In the genomic region with DNA sequence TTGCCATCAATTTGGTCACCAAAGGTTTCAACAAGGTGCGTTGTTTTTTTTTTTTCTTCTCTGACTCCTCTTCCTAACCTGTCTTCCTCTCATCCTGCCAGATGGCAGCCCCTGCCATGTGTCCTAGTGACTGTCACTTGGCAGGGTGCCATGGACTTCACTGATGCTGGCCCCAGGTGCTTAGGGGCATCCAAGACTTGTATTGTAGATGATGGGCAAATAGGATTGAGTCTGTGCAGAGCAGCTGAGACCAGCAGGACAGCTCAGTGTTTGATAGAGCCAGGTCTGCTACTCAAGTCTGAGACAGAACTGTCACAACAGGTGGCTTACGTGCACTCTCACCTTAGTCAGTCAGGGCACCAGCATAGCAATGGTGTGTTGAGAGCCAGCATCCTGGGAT, we compare ENCODE assay signal across 39 mouse cellular contexts. TPM values are rescaled to one million over a fixed set of nuclear protein-coding genes. Genes with fewer than 3 reads are reported as not detected.
DNase-seq lines count a peak whose midpoint lies in the region; ATAC-seq and TF ChIP-seq lines count a peak whose summit lies in the region.
"Had no signal": no experiment of that assay in that cellular context is flagged by ENCODE, and none has a peak within 500 bp of the region (broad histone marks: within the 10 kb centered on the region; RNA-seq: fewer than 3 reads in every experiment).

No protein-coding gene starts in this region.

- no peak overlapping the region for H3K4me2 ChIP-seq in midbrain, embryonic 11.5 days
- no peak overlapping the region for H3K4me2 ChIP-seq in midbrain, embryonic 16.5 days (ENCODE audit: low read length)
- H3K4me2 ChIP-seq: heart, embryonic 12.5 days; hindbrain, embryonic 15.5 days; intestine, embryonic 15.5 days; limb, embryonic 12.5 days; liver, embryonic 15.5 days; lung, embryonic 14.5 days; neural tube, embryonic 13.5 days had no signal

- no peaks in the 10 kb centered on the region for H3K4me1 ChIP-seq in midbrain, embryonic 11.5 days (ENCODE audit: control insufficient read depth, insufficient read depth, low read length)
- no peaks in the 10 kb centered on the region for H3K4me1 ChIP-seq in midbrain, embryonic 16.5 days (ENCODE audit: control insufficient read depth, insufficient read depth, low read length)
- peaks cover 7% of the 10 kb centered on the region for H3K4me1 ChIP-seq in cerebellum, adult 2 months (ENCODE audit: control insufficient read depth, insufficient read depth, low read length)
- H3K4me1 ChIP-seq: hindbrain, embryonic 15.5 days; intestine, embryonic 15.5 days; limb, embryonic 12.5 days; liver, embryonic 15.5 days; neural tube, embryonic 13.5 days had no signal

- intact Hi-C loops in gastrocnemius, adult 2 months (cut with DNase I): no loop called here

- TF ChIP-seq POLR2A in cerebellum, adult 2 months (IDR thresholded peaks at IDR 0.05; ENCODE audit: borderline replicate concordance, insufficient read depth, low read length): no peak

- DNase-seq in midbrain, embryonic 11.5 days (ENCODE audit: low spot score, missing footprints): peak; percentile 57
- DNase-seq in cerebellum, adult 2 months: peak; percentile 32 to 49
- DNase-seq in cerebellum, postnatal 10 days: peak; percentile 83 to 84
- no peak for DNase-seq in thymus, adult 18-20 months
- DNase-seq in gastrocnemius, adult 2 months: no peak
- DNase-seq: adrenal gland, adult 2 months; B cell, adult 2 months; heart, adult 2 months; heart, postnatal 4 days; kidney, adult 2 months; kidney, postnatal 4 days; layer of hippocampus, postnatal 36 days; lung, embryonic 14.5 days; lung, postnatal 14 days; right cerebral cortex, postnatal 4 days; thymus, adult 2 months; thymus, postnatal 36 days had no signal

- H3K36me3 ChIP-seq in midbrain, embryonic 11.5 days (ENCODE audit: control insufficient read depth, insufficient read depth, low read length): no peaks in the 10 kb centered on the region
- no peaks in the 10 kb centered on the region for H3K36me3 ChIP-seq in midbrain, embryonic 16.5 days (ENCODE audit: control insufficient read depth, insufficient read depth, low read length)
- H3K36me3 ChIP-seq: heart, embryonic 12.5 days; hindbrain, embryonic 15.5 days; intestine, embryonic 15.5 days; limb, embryonic 12.5 days; liver, embryonic 15.5 days; neural tube, embryonic 13.5 days had no signal

- H3K27ac ChIP-seq in midbrain, embryonic 11.5 days (ENCODE audit: low read depth, low read length): no peak overlapping the region
- no peak overlapping the region for H3K27ac ChIP-seq in midbrain, embryonic 16.5 days (ENCODE audit: low read length)
- no peak overlapping the region for H3K27ac ChIP-seq in cerebellum, adult 2 months (ENCODE audit: insufficient read depth, low read length)
- H3K27ac ChIP-seq in gastrocnemius, adult 2 months: no peak overlapping the region
- H3K27ac ChIP-seq: heart, adult 2 months; hindbrain, embryonic 15.5 days; intestine, embryonic 15.5 days; limb, embryonic 12.5 days; liver, embryonic 15.5 days; neural tube, embryonic 13.5 days; stomach, postnatal 0 days had no signal

- H3K27me3 ChIP-seq in midbrain, embryonic 11.5 days (ENCODE audit: control insufficient read depth, insufficient read depth, low read length): no peaks in the 10 kb centered on the region
- H3K27me3 ChIP-seq in midbrain, embryonic 16.5 days (ENCODE audit: control insufficient read depth, insufficient read depth, low read depth, low read length): no peaks in the 10 kb centered on the region
- H3K27me3 ChIP-seq in cerebellum, adult 2 months (ENCODE audit: control insufficient read depth, insufficient read depth, low read length): no peaks in the 10 kb centered on the region
- H3K27me3 ChIP-seq: hindbrain, embryonic 15.5 days; intestine, embryonic 15.5 days; limb, embryonic 12.5 days; liver, embryonic 15.5 days; neural tube, embryonic 13.5 days had no signal

- no peak overlapping the region for H3K4me3 ChIP-seq in midbrain, embryonic 11.5 days (ENCODE audit: low read depth, low read length)
- H3K4me3 ChIP-seq in midbrain, embryonic 16.5 days (ENCODE audit: low read depth, low read length): no peak overlapping the region
- H3K4me3 ChIP-seq in cerebellum, adult 2 months (replicated peaks; ENCODE audit: insufficient read depth, low read depth, low read length): no peak overlapping the region
- H3K4me3 ChIP-seq in gastrocnemius, adult 2 months: no peak overlapping the region
- H3K4me3 ChIP-seq: erythroblast, embryonic 14.5 days; heart, adult 2 months; heart, embryonic 12.5 days; hindbrain, embryonic 15.5 days; intestine, embryonic 15.5 days; limb, embryonic 12.5 days; liver, embryonic 15.5 days; neural tube, embryonic 13.5 days had no signal

- TF ChIP-seq CTCF in cerebellum, adult 2 months (IDR thresholded peaks at IDR 0.05; ENCODE audit: borderline replicate concordance, insufficient read depth, low read depth, low read length): no peak
- no peak for TF ChIP-seq CTCF in gastrocnemius, adult 2 months (IDR thresholded peaks at IDR 0.05)

- H3K9me3 ChIP-seq in midbrain, embryonic 11.5 days (ENCODE audit: control insufficient read depth, low read length): no peaks in the 10 kb centered on the region
- 0 out of 2 replicates have a peak, but pooled peaks cover 3% of the 10 kb centered on the region for H3K9me3 ChIP-seq in midbrain, embryonic 16.5 days (replicated peaks; ENCODE audit: control insufficient read depth, low read length, poor library complexity, severe bottlenecking)
- H3K9me3 ChIP-seq: hindbrain, embryonic 15.5 days; intestine, embryonic 15.5 days; limb, embryonic 12.5 days; liver, embryonic 15.5 days; neural tube, embryonic 13.5 days had no signal

- H3K9ac ChIP-seq in midbrain, embryonic 11.5 days (ENCODE audit: low read length): no peak overlapping the region
- no peak overlapping the region for H3K9ac ChIP-seq in midbrain, embryonic 16.5 days (ENCODE audit: low read depth, low read length)
- H3K9ac ChIP-seq: heart, embryonic 12.5 days; hindbrain, embryonic 15.5 days; intestine, embryonic 15.5 days; limb, embryonic 12.5 days; liver, embryonic 15.5 days; lung, embryonic 14.5 days; neural tube, embryonic 13.5 days had no signal

- WGBS in midbrain, embryonic 11.5 days: 94% methylated on average over 2 of the region's 2 CpGs
- WGBS in midbrain, embryonic 16.5 days: 94% methylated on average over 2 of the region's 2 CpGs
- WGBS in cerebellum, adult 2 months: 19% methylated on average over 2 of the region's 2 CpGs

- ATAC-seq in midbrain, embryonic 11.5 days (ENCODE audit: low FRiP score): no peak
- no peak for ATAC-seq in midbrain, embryonic 16.5 days
- ATAC-seq: activated CD4-positive, CD25-positive, alpha-beta regulatory T cell, adult 4 months; forebrain, embryonic 16.5 days; intestine, embryonic 15.5 days had no signal

RNA-seq across cellular contexts. Expression of a gene that starts 32.6 kb away (rescaled TPM):
- not detected in 2 replicates for polyA plus RNA-seq in midbrain, embryonic 11.5 days (2014; fragmentation: Nextera tagmentation; extraction: Ambion mirVana)
- polyA plus RNA-seq in midbrain, embryonic 16.5 days (2015; fragmentation: Nextera tagmentation; extraction: Ambion mirVana): not detected in 2 replicates
- polyA plus RNA-seq in cerebellum, adult 2 months (2012; rRNA removed): not detected in 2 replicates
- total RNA-seq in gastrocnemius, adult 2 months (2021): not detected
- total RNA-seq: adrenal gland, adult 2 months; adrenal gland, postnatal 4 days; gastrocnemius, adult 8-10 months; gastrocnemius, postnatal 4 days; heart, adult 2 months; heart, postnatal 4 days; layer of hippocampus, adult 8-10 months; layer of hippocampus, postnatal 36 days; left cerebral cortex, postnatal 10 days; liver, adult 2 months had no signal
- polyA plus RNA-seq: activated CD4-positive, CD25-positive, alpha-beta regulatory T cell, adult 4 months; adrenal gland, adult 2 months; embryonic facial prominence, embryonic 14.5 days; erythroblast, embryonic 14.5 days; forebrain, embryonic 11.5 days; forebrain, embryonic 16.5 days; heart, adult 2 months; heart, embryonic 12.5 days; heart, postnatal 0 days; hindbrain, embryonic 15.5 days; kidney, adult 2 months; kidney, embryonic 16.5 days; limb, embryonic 12.5 days; liver, adult 2 months; liver, embryonic 15.5 days; lung, embryonic 14.5 days; neural tube, embryonic 13.5 days; spleen, adult 2 months; stomach, postnatal 0 days; thymus, adult 2 months had no signal

RNA-seq across cellular contexts. Expression of a gene that starts 54.4 kb away (rescaled TPM):
- polyA plus RNA-seq in midbrain, embryonic 11.5 days (2014; fragmentation: Nextera tagmentation; extraction: Ambion mirVana): 31.4 and 36.0 TPM in 2 replicates
- polyA plus RNA-seq in midbrain, embryonic 16.5 days (2015; fragmentation: Nextera tagmentation; extraction: Ambion mirVana): 23.8 and 24.1 TPM in 2 replicates
- polyA plus RNA-seq in cerebellum, adult 2 months (2012; rRNA removed): 65.7 and 76.7 TPM in 2 replicates
- 10 to 100 TPM; 33.0 to 55.3 TPM for total RNA-seq in gastrocnemius, adult 2 months (2021)

Comparison
In these comparisons a context has a peak if more than half of its experiments do, and no peak if none do; other contexts are left out.
1. DNase-seq: peak in midbrain, embryonic 11.5 days (single experiment), cerebellum, adult 2 months (2 of 2) and cerebellum, postnatal 10 days (2 of 2); none in thymus, adult 18-20 months (0 of 2) and gastrocnemius, adult 2 months (single experiment).